Mouse (Mus musculus) kidney, adult 18-20 months (tissue): ENCODE data around the gene Phgr1.

Experiments
- DNase-seq: peaks from one replicate; pipeline ENCODE4 v3.0.0; 2021

Gene Phgr1

GRCm38 (mm10) chr2:118772158-118772874, at the start of gene Phgr1:
Gene Phgr1, plus strand, starts transcription at chr2:118772769.
- DNase-seq = no peak

GRCm38 (mm10) chr2:118723693-118724486, 48.7 kb upstream of the Phgr1 start:
- no peak for DNase-seq

GRCm38 (mm10) chr2:118725511-118725910, 47.1 kb upstream of the Phgr1 start:
- peak; percentile 38 for DNase-seq

GRCm38 (mm10) chr2:118726873-118727272, 45.7 kb upstream of the Phgr1 start:
- no peak for DNase-seq

GRCm38 (mm10) chr2:118727911-118728310, 44.7 kb upstream of the Phgr1 start:
- no peak for DNase-seq

- no peak for DNase-seq
Observed at GRCm38 (mm10) chr2:118728337-118728736, 44.2 kb upstream of the Phgr1 start, which contains the start of gene Plcb2. Gene Plcb2, minus strand, starts transcription at chr2:118728438.

GRCm38 (mm10) chr2:118729194-118729593, 43.4 kb upstream of the Phgr1 start:
- DNase-seq = no peak

- no peak for DNase-seq
Observed at GRCm38 (mm10) chr2:118729816-118730621, 42.5 kb upstream of the Phgr1 start.

- peak; percentile 78 for DNase-seq
Observed at GRCm38 (mm10) chr2:118730622-118730915, 42.0 kb upstream of the Phgr1 start.

- no peak for DNase-seq
Observed at GRCm38 (mm10) chr2:118731981-118732380, 40.6 kb upstream of the Phgr1 start.

- DNase-seq = no peak
Observed at GRCm38 (mm10) chr2:118733341-118733740, 39.2 kb upstream of the Phgr1 start.

GRCm38 (mm10) chr2:118740341-118740740, 32.2 kb upstream of the Phgr1 start:
- DNase-seq = no peak

GRCm38 (mm10) chr2:118741183-118741582, 31.4 kb upstream of the Phgr1 start:
- no peak for DNase-seq

GRCm38 (mm10) chr2:118743261-118743943, 29.2 kb upstream of the Phgr1 start:
- DNase-seq = no peak

- DNase-seq = no peak
Observed at GRCm38 (mm10) chr2:118744621-118745020, 27.9 kb upstream of the Phgr1 start.

- peak; percentile 90 for DNase-seq
Observed at GRCm38 (mm10) chr2:118745232-118745884, 27.2 kb upstream of the Phgr1 start, which contains the start of gene Inafm2. Gene Inafm2, plus strand, starts transcription at chr2:118745758.

GRCm38 (mm10) chr2:118745915-118746901, 26.4 kb upstream of the Phgr1 start:
- DNase-seq = peak; percentile 54

GRCm38 (mm10) chr2:118747301-118747960, 25.1 kb upstream of the Phgr1 start:
- peak; percentile 33 for DNase-seq

- no peak for DNase-seq
Observed at GRCm38 (mm10) chr2:118749341-118749884, 23.2 kb upstream of the Phgr1 start.

- DNase-seq = no peak
Observed at GRCm38 (mm10) chr2:118750476-118750875, 22.1 kb upstream of the Phgr1 start.
